Mouse (Mus musculus) midbrain, embryonic 11.5 days (tissue): ENCODE measurements around the gene Itpripl2. TPM values are rescaled to one million over a fixed set of nuclear protein-coding genes. Genes with fewer than 3 reads are reported as not detected.

ENCODE experiments used
- ATAC-seq: fragments of 200-750 bp; cut with Nextera tagmentation; 2 replicates; pipeline ENCODE4 v1.8.0; 2017; ENCODE audit warnings: moderate TSS enrichment, moderate library complexity; ENCODE audit not compliant: low FRiP score
- DNase-seq: peaks from one replicate; pipeline ENCODE4 v3.0.0; 2015; ENCODE audit warnings: low spot score; ENCODE audit errors: missing footprints
- H3K27ac ChIP-seq: fragments of 300-500 bp; sonication (generic); 2 replicates; pipeline ENCODE4 v1.5.1; 2014; ENCODE audit warnings: low read depth, low read length
- H3K27me3 ChIP-seq: fragments of 300-500 bp; sonication (generic); 2 replicates; pipeline ENCODE4 v1.6.1; 2014; ENCODE audit warnings: mild to moderate bottlenecking, low read length, moderate library complexity, mixed read lengths; ENCODE audit not compliant: control insufficient read depth, insufficient read depth
- H3K36me3 ChIP-seq: fragments of 300-500 bp; sonication (generic); 2 replicates; pipeline ENCODE4 v1.6.1; 2014; ENCODE audit warnings: mild to moderate bottlenecking, low read length, moderate library complexity, mixed read lengths; ENCODE audit not compliant: control insufficient read depth, insufficient read depth
- H3K4me1 ChIP-seq: fragments of 300-500 bp; sonication (generic); 2 replicates; pipeline ENCODE4 v1.6.1; 2014; ENCODE audit warnings: low read length; ENCODE audit not compliant: control insufficient read depth, insufficient read depth
- H3K4me2 ChIP-seq: fragments of 300-500 bp; sonication (generic); 2 replicates; pipeline ENCODE4 v1.6.1; 2014; ENCODE audit warnings: mild to moderate bottlenecking, moderate library complexity
- H3K4me3 ChIP-seq: fragments of 300-500 bp; sonication (generic); 2 replicates; pipeline ENCODE4 v1.5.1; 2014; ENCODE audit warnings: low read depth, low read length
- H3K9ac ChIP-seq: fragments of 300-500 bp; sonication (generic); 2 replicates; pipeline ENCODE4 v1.6.1; 2014; ENCODE audit warnings: low read length
- H3K9me3 ChIP-seq: fragments of 300-500 bp; sonication (generic); 2 replicates; pipeline ENCODE4 v1.6.1; 2016; ENCODE audit warnings: low read length; ENCODE audit not compliant: control insufficient read depth
- WGBS: fragments of 180-500 bp; shearing (Covaris S2); extraction: QIAGEN DNeasy Blood & Tissue Kit; methylation state at CpG from one replicate; pipeline ENCODE4 v1.1.7; 2014; 5-methylcytosine and 5-hydroxymethylcytosine counted together
- polyA plus RNA-seq: library from polyadenylated mRNA; unstranded; fragments of >200 nt; fragmentation: Nextera tagmentation; extraction: Ambion mirVana; gene quantifications from 2 replicates; pipeline ENCODE4 v1.2.1, GENCODE M21; 2014

The Itpripl2 gene
- polyA plus RNA-seq, 1 experiment from 2014 or later = 0.77 TPM

DNA sequence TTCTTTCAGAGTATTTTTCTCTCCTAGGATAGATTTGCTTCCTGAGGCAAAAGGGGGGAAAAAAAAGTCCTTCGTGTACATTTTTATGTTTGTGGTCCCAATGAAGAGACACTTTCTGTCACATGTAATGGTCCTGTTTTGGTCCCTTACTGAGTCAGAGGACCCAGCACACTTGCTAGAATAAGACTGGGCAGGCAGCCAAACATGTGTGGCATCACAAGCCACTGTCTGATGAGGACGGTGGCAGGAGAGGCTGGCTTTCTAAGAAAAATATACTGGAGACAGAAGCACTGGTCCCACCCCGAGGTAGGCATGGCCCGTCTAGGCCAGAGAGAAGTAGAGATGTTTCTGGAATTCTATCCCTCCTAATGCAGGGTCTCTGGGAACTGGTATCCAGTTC, 38.1 kb downstream of the Itpripl2 start:
- Histone ChIP-seq H3K36me3 (no peaks in the 10 kb centered on the region), H3K4me2 (no peak overlapping the region), H3K4me3 (no peak overlapping the region), H3K9ac (no peak overlapping the region), H3K27ac (no peak overlapping the region), H3K9me3 (no peaks in the 10 kb centered on the region), H3K4me1 (no peaks in the 10 kb centered on the region), H3K27me3 (no peaks in the 10 kb centered on the region)
- 78% methylated on average over 4 of the region's 4 CpGs for WGBS
- no peak for ATAC-seq
- DNase-seq = no peak

DNA sequence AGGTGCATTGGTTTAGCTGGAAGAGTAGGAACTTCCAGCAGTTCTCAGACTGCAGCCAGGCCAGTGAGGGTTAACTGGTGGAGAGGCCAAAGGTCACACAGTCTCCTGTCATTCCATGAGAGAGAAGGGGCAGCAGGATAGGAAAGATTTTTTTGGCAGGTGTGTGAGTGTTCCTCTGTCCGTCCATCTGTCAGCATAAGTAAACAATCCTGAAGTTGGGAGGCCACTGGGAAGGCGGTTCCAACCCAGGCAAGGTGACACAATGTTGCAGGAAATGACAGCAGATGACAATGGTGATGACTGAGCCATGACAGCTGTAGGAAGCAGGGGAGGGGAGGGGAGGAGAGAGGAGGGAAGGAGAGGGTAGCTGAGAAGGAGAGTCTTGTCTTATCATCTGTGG, 38.8 kb downstream of the Itpripl2 start:
- DNase-seq (no peak), ATAC-seq (no peak)
- H3K27ac ChIP-seq = no peak overlapping the region
- H3K27me3 ChIP-seq = no peaks in the 10 kb centered on the region
- 45% methylated on average over 2 of the region's 2 CpGs for WGBS
- no peak overlapping the region for H3K9ac ChIP-seq
- peaks cover 3% of the 10 kb centered on the region; the same call in 1 of the 2 replicates for H3K4me1 ChIP-seq
- H3K4me2 ChIP-seq = no peak overlapping the region
- H3K9me3 ChIP-seq = no peaks in the 10 kb centered on the region
- H3K4me3 ChIP-seq = no peak overlapping the region
- no peaks in the 10 kb centered on the region for H3K36me3 ChIP-seq

DNA sequence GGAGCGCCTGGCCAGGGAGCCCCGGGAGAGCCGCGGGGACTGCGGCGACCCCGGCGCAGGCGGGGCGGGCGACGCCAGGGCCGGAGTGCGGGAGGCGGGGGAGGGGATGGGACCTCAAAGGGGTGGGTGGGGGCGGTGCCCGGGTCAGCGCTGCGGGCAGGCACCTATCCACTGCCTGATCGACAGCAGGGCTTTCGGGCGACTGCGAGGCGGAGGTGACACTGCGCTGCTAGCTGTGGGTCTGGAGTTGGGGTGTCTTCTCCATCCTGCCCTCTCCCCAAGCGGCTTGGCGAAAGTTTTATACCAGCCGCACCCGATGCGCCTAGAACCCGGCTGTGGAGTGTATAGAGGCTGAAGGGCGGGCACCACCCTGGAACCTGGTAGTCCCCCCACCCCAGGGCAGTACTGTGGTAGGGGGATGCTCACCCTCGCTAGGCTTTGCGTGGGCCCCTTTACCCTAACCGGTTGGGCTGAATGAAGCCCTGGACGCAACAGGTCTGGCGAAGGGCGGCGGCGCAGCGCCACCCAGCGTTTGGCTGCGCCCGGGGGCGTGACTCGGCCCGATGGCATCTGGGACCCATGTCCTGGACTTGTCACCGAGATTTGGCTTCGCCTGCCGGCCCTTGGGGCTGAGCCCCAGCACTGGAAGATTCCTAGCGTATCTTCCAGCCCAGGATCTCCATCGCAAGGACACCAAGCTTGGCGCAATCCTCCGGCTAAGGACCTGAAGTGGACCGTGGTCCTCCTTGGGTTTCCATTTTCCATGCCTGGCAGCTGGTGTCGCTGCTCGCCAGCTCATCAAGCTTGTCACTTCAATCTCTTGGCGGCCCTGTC, 43.4 kb downstream of the Itpripl2 start, which contains the start of gene Syt17:
Gene Syt17 (minus strand): TSS at position 89 of the 834 bp plus-strand sequence.
- Histone ChIP-seq H3K9ac (peak within 1 kb of the TSS; percentile 56), H3K9me3 (no peaks in the 10 kb centered on the region), H3K4me2 (peak within 1 kb of the TSS; percentile 75), H3K27ac (no peak within 1 kb of the TSS), H3K36me3 (no peaks in the 10 kb centered on the region), H3K4me3 (peak within 1 kb of the TSS; percentile 53), H3K27me3 (peaks cover 5% of the 10 kb centered on the region; the same call in 1 of the 2 replicates), H3K4me1 (peaks cover 13% of the 10 kb centered on the region; the same call in 1 of the 2 replicates)
- peak; percentile 99 for DNase-seq
- under 1% methylated on average over 53 of the region's 58 CpGs for WGBS
- peak; percentile 79 for ATAC-seq

DNA sequence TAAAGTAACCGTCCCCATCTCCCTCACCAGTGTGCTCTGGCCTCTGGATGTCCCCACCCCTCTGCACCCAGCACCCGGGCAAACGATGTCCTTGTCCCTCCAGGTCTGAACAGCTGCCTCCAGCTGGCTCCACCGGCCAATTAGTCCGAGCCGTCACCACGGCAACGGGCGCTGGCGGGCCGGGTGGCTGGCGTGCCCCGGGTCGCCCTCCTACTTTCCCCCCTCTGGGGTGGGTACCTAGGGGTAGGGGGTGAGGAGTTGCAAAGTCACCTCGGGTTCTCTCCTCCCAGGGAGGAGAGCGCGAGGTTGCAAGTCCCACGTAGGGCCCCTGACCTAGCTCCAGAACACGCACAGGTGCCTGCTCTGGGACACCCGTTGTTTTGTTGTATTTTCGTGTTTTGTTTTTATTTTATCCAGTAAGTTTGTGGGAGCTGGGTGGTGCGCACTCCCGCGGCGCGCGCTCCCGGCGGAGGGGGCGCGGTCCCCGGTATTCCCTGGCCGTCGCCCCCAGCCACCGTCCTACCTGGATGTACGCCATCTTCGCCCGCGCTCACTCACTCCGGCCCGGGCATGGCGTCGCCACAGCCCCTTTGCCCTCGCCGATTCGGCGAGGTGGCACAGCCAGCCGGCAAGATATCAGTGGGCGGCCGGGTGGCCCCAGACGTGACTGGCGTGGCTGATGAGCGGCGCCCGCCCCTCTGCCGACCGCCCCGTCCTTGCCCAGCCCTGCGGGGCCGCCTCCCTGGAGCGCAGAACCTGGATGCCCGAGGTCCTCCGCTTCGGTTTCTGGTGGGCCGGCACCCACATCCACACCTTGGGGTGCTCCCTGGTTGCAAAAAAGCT, 44.3 kb downstream of the Itpripl2 start:
- ATAC-seq (peak; percentile 77), DNase-seq (peak; percentile 90)
- Histone ChIP-seq H3K4me3 (peak overlapping the region; percentile 53), H3K9ac (peak overlapping the region; percentile 56), H3K4me1 (peaks cover 13% of the 10 kb centered on the region; the same call in 1 of the 2 replicates), H3K27ac (no peak overlapping the region), H3K36me3 (no peaks in the 10 kb centered on the region), H3K9me3 (no peaks in the 10 kb centered on the region), H3K27me3 (peaks cover 5% of the 10 kb centered on the region; the same call in 1 of the 2 replicates), H3K4me2 (peak overlapping the region; percentile 75)
- under 1% methylated on average over 63 of the region's 65 CpGs for WGBS

DNA sequence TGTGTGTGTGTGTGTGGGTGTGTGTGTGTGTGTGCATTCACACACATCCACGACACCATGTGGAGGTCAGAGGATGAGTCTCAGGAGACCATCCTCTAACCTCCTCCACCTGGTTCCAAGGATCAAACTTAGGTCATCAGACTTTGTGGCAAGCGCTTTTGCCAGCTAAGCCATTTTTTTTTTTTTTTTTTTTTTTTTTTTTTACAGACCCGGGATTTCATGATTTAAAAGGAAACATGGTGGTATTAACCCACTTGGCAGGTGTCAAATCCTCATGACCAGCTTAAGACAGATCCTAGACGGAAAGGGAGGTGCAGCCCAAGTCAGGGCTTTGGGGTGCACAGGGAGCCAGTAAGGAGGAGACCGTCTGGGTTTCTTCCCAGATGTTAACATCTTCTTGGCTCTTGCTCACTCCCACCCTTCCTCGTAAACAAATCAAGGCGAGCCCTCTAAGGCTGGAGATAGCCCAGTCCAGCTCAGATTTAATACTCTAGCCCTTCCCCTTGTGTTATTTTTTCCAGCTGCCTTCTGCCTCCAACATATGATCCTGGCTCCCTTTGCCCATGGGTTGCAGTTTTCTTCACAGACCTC, 47.8 kb downstream of the Itpripl2 start:
- no peak for DNase-seq
- ATAC-seq = no peak

DNA sequence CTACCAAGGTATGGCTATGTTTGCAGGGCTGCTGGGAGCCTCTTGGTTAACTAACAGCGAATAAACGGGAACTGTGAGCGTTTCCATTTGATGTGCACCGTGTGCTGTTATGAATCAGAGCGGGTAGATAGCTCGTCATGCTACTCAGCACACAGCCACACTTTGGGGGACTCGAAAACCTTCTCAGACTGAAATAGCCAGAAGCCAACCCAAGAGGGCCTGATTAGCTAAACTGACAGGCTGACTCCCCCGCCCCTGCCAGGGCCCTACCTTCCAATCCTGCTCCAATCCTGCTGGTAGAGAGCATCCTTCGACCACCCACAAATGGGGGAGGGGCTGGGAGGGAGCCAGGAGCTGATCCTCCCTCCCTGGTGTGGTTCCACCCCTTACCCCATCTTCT, 48.4 kb downstream of the Itpripl2 start:
- no peak overlapping the region for H3K4me3 ChIP-seq
- H3K4me2 ChIP-seq = no peak overlapping the region
- H3K36me3 ChIP-seq = no peaks in the 10 kb centered on the region
- ATAC-seq (no peak), DNase-seq (no peak)
- H3K27ac ChIP-seq = no peak overlapping the region
- 9% methylated on average over 9 of the region's 9 CpGs for WGBS
- peaks cover 5% of the 10 kb centered on the region; the same call in 1 of the 2 replicates for H3K27me3 ChIP-seq
- H3K9me3 ChIP-seq = no peaks in the 10 kb centered on the region
- H3K9ac ChIP-seq = no peak overlapping the region
- peaks cover 11% of the 10 kb centered on the region; the same call in 1 of the 2 replicates for H3K4me1 ChIP-seq

More for the DNA sequence above, 47.8 kb downstream of the Itpripl2 start:
- Histone ChIP-seq H3K4me3 (no peak overlapping the region), H3K36me3 (no peaks in the 10 kb centered on the region), H3K27me3 (peaks cover 5% of the 10 kb centered on the region; the same call in 1 of the 2 replicates), H3K27ac (no peak overlapping the region), H3K9ac (no peak overlapping the region), H3K4me1 (peaks cover 13% of the 10 kb centered on the region; the same call in 1 of the 2 replicates), H3K9me3 (no peaks in the 10 kb centered on the region), H3K4me2 (no peak overlapping the region)
- 57% methylated on average over 7 of the region's 7 CpGs for WGBS

DNA sequence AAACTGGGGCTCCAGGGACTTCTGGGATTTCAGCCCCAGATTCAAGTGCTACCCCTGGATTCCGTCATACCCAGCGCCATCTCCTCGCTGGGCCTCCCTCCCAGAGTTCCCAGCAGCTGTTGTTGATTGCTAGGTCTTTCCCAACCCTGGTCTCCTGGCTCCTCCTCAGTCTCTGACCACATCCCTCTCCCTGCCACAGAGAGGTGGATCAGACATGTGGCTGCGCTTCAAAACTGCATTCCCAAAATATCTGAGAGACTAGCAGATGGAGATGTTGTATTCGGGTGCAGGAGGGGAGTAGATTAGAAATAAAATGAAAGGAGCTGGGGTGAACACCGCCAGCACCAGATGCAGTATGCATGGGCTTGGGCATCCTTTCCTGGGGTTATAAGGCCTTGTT, 50.2 kb downstream of the Itpripl2 start:
- no peak overlapping the region for H3K4me3 ChIP-seq
- WGBS = 77% methylated on average over 6 of the region's 6 CpGs
- no peak overlapping the region for H3K4me2 ChIP-seq
- DNase-seq (peak; percentile 56), ATAC-seq (no peak)
- no peaks in the 10 kb centered on the region for H3K4me1 ChIP-seq
- H3K27me3 ChIP-seq = no peaks in the 10 kb centered on the region; the same call in 1 of the 2 replicates
- H3K27ac ChIP-seq = no peak overlapping the region
- no peaks in the 10 kb centered on the region for H3K9me3 ChIP-seq
- H3K9ac ChIP-seq = no peak overlapping the region
- no peaks in the 10 kb centered on the region for H3K36me3 ChIP-seq

DNA sequence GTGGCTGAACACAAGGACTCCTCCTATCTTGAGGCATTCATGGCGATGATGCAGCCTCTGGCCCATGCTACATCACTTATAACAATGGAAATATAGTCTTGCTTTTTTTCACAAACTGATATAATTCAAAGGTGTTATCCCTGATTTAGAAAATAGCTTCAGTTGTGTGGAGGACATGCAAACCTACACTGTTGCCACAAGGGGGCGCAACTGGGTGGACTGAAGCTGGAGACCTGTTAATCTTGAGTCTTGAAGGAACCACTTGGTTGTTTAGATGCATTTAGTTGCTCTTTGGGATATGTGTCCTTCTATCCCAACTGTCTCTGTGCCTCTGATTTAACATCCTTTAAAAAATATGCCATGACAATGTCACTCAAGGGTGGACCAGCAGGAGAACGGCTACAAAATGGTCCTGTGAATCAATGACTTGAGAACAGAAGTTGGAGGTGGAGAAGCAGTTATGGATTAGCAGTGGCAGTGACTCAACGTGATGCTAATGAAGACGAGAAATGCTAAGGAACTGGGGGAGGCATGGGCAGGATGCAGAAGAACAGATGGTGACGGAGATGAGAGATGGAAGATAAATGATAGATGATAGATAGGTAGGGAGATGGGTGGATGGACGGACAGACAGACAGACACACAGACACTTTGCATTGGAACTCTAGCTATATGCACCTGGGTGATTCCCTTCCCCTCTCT, 54.5 kb downstream of the Itpripl2 start:
- 56% methylated on average over 7 of the region's 7 CpGs for WGBS
- Histone ChIP-seq H3K4me2 (no peak overlapping the region), H3K9ac (no peak overlapping the region), H3K27me3 (no peaks in the 10 kb centered on the region), H3K9me3 (no peaks in the 10 kb centered on the region), H3K4me3 (no peak overlapping the region), H3K36me3 (no peaks in the 10 kb centered on the region), H3K4me1 (no peaks in the 10 kb centered on the region), H3K27ac (no peak overlapping the region)
- peak; percentile 89 for DNase-seq
- no peak for ATAC-seq
